Mouse (Mus musculus) hindbrain, embryonic 11.5 days (tissue): ENCODE results near the gene Noto. TPM values are rescaled to one million over a fixed set of nuclear protein-coding genes. Genes with fewer than 3 reads are reported as not detected.
A peak's percentile ranks its signal among the peaks of the same experiment; 100 is the strongest.

ENCODE experiments used
- ATAC-seq: fragments of 200-750 bp; cut with Nextera tagmentation; 2 replicates; pipeline ENCODE4 v1.8.0; 2017; ENCODE audit warnings: mild to moderate bottlenecking, moderate TSS enrichment, moderate library complexity; ENCODE audit not compliant: low FRiP score
- DNase-seq: peaks from one replicate; pipeline ENCODE4 v3.0.0-alpha.2; 2015; ENCODE audit warnings: low spot score
- H3K27ac ChIP-seq: fragments of 300-500 bp; sonication (generic); 2 replicates; pipeline ENCODE4 v1.5.1; 2014; ENCODE audit warnings: mild to moderate bottlenecking, low read depth, low read length
- H3K27me3 ChIP-seq: fragments of 300-500 bp; sonication (generic); 2 replicates; pipeline ENCODE4 v1.6.1; 2014; ENCODE audit warnings: mild to moderate bottlenecking, low read length, moderate library complexity, mixed read lengths; ENCODE audit not compliant: control insufficient read depth, insufficient read depth
- H3K36me3 ChIP-seq: fragments of 300-500 bp; sonication (generic); 2 replicates; pipeline ENCODE4 v1.6.1; 2014; ENCODE audit warnings: mild to moderate bottlenecking, low read length, moderate library complexity, mixed read lengths; ENCODE audit not compliant: control insufficient read depth, insufficient read depth
- H3K4me1 ChIP-seq: fragments of 300-500 bp; sonication (generic); replicated peaks from 2 replicates; pipeline ENCODE4 v1.6.1; 2014; ENCODE audit warnings: low read length, mixed read lengths; ENCODE audit not compliant: control insufficient read depth, insufficient read depth
- H3K4me2 ChIP-seq: fragments of 300-500 bp; sonication (generic); replicated peaks from 2 replicates; pipeline ENCODE4 v1.6.1; 2014; ENCODE audit warnings: mild to moderate bottlenecking, low read depth, low read length
- H3K4me3 ChIP-seq: fragments of 300-500 bp; sonication (generic); 2 replicates; pipeline ENCODE4 v1.5.1; 2014; ENCODE audit warnings: low read depth, low read length
- H3K9ac ChIP-seq: fragments of 300-500 bp; sonication (generic); 2 replicates; pipeline ENCODE4 v1.6.1; 2014; ENCODE audit warnings: low read depth, low read length
- H3K9me3 ChIP-seq: fragments of 300-500 bp; sonication (generic); 2 replicates; pipeline ENCODE4 v1.6.1; 2016; ENCODE audit warnings: low read length; ENCODE audit not compliant: control insufficient read depth
- WGBS: fragments of 180-500 bp; shearing (Covaris S2); extraction: QIAGEN DNeasy Blood & Tissue Kit; methylation state at CpG from one replicate; pipeline ENCODE4 v1.1.7; 2014; 5-methylcytosine and 5-hydroxymethylcytosine counted together
- polyA plus RNA-seq: library from polyadenylated mRNA; unstranded; fragments of >200 nt; fragmentation: Nextera tagmentation; extraction: Ambion mirVana; gene quantifications from 2 replicates; pipeline ENCODE4 v1.2.1, GENCODE M21; 2014

Noto gene
- polyA plus RNA-seq, 1 experiment from 2014 or later = not detected

DNA sequence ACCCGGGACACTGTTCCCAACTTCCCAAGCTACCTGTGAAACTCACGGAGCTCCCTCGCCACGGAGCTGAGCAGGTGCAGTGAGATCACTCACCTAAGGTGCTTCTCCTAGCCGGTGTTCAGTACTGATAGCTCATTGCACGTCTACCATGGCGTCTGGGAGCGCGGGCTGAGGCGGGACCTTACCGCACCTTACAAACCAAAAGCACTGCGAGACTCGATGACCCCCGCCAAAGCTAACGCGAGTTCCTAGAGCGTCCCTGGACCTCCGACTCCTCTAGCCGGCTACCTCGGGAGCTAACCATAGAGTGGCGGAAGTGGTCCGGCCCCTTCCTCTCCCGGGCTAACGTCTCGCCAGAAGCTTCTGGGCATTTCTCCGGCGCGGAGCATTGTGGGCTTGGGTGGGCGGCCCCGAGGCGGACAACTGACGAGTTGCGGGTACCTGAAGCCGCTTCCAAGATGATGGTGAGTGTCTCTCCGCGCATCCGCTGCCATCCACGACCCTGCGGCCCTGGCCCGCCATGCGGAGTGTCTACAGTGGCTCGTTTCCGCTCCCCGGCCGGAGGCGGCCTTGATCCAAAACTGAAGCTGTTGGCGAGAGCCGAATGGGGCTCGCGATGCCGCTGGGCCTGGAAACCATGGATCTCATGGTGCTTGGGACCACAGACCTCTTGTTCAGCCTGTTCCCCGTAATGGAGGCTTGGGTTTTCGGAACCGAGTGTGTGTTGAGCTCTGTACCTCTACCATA is 28.2 kb downstream of the Noto start, which contains the start of gene Pradc1:
TSS of gene Pradc1 (minus strand) at position 307 of the 747 bp plus-strand sequence.
- no peaks in the 10 kb centered on the region for H3K27me3 ChIP-seq
- DNase-seq = peak; percentile 98
- H3K9me3 ChIP-seq = no peaks in the 10 kb centered on the region
- peak within 1 kb of the TSS; percentile 91 for H3K27ac ChIP-seq
- H3K4me3 ChIP-seq = peak within 1 kb of the TSS; percentile 86
- peak within 1 kb of the TSS; percentile 96 for H3K9ac ChIP-seq
- ATAC-seq = peak; percentile 93
- H3K4me1 ChIP-seq = peaks cover 8% of the 10 kb centered on the region; the same call in 1 of the 2 replicates
- H3K36me3 ChIP-seq = no peaks in the 10 kb centered on the region
- peak within 1 kb of the TSS; percentile 91 for H3K4me2 ChIP-seq
- WGBS = under 1% methylated on average over 54 of the region's 54 CpGs

DNA sequence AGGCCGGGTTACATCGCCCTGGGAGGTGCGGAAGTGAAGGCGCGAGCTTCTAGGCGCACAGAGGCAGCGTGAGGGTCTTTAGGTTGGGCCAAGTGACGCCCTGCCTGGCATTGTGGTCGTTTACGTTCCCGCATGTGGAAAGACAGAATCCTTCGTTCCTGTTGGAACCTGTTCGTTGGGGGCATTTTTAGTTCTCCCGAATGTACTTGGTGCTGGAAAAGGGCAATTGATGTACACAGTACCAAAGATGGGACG is 28.7 kb downstream of the Noto start:
- Histone ChIP-seq H3K9ac (peak overlapping the region; percentile 96), H3K27ac (peak overlapping the region; percentile 91), H3K4me1 (peaks cover 8% of the 10 kb centered on the region; the same call in 1 of the 2 replicates), H3K27me3 (no peaks in the 10 kb centered on the region), H3K4me2 (peak overlapping the region; percentile 91), H3K4me3 (peak overlapping the region; percentile 86), H3K9me3 (no peaks in the 10 kb centered on the region), H3K36me3 (no peaks in the 10 kb centered on the region)
- under 1% methylated on average over 15 of the region's 15 CpGs for WGBS
- ATAC-seq = no peak; the same call in 1 of the 2 replicates
- no peak for DNase-seq

DNA sequence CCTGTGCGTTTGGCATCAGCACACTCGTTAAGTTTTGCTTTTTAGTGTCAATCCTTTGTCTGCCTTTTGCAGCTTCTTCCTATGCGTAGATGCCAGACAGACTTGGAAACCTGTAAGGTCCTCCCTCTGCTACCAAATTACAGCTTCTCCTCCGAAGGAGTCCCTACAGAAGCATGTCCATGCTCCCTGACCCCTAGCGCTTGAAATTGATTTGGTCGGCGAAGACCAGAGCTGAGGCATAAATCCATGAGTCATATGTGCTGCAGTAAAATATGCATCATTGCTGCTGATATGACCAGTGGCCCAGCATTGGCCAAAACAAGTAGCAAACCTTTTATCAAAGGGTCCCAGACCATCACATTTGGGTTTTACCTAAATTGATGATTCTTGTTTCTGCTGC is 29.1 kb downstream of the Noto start:
- Histone ChIP-seq H3K4me2 (peak overlapping the region; percentile 91), H3K4me1 (peaks cover 8% of the 10 kb centered on the region; the same call in 1 of the 2 replicates), H3K9ac (peak overlapping the region; percentile 96), H3K27me3 (no peaks in the 10 kb centered on the region), H3K27ac (peak overlapping the region; percentile 9; the same call in 1 of the 2 replicates), H3K36me3 (no peaks in the 10 kb centered on the region), H3K9me3 (no peaks in the 10 kb centered on the region), H3K4me3 (peak overlapping the region; percentile 86)
- ATAC-seq = no peak
- 16% methylated on average over 7 of the region's 7 CpGs for WGBS
- no peak for DNase-seq

DNA sequence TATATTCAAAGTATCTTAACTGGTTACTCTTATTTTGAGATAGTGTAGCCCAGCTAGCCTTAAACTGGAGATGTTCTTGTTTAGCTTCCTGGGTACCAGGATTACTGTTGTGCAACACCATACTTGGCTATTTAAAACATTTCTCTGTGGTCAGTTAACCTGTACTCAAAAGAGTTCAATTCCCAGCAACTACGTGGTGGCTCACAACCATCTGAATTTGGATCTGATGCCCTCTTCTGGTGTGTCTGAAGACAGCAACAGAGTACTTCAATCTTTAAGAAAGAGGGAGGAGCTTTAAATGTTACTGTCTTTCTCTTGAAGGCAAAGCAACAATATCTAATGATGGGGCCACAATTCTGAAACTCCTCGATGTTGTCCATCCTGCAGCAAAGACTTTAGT is 35.9 kb downstream of the Noto start:
- Histone ChIP-seq H3K4me2 (no peak overlapping the region), H3K27me3 (no peaks in the 10 kb centered on the region), H3K4me3 (no peak overlapping the region), H3K9me3 (no peaks in the 10 kb centered on the region), H3K36me3 (peaks cover 24% of the 10 kb centered on the region; the same call in 1 of the 2 replicates), H3K4me1 (peaks cover 2% of the 10 kb centered on the region; the same call in 1 of the 2 replicates), H3K27ac (no peak overlapping the region), H3K9ac (no peak overlapping the region)
- ATAC-seq = no peak
- no peak for DNase-seq
- 81% methylated on average over 2 of the region's 2 CpGs for WGBS

DNA sequence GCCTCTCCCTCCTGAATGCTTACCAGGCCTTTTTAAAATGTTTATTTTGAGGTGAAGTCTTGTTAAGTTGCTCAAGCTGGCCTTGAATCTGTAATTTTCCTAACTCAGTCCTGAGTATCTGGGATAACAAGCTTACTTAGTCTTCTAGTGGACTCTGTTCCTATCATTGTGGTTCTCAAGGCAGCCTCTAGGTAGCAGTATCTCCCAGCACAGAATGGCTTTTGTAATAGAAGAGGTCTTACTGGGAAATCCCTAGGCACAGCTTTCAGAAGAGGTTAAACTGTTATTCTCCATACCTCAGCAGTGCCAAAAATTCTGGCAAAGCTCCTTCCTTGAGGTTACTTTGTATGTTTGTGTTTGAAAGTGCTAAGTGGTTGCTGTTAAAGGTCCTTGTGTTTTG is 41.7 kb downstream of the Noto start:
- Histone ChIP-seq H3K4me3 (no peak overlapping the region), H3K36me3 (peaks cover 52% of the 10 kb centered on the region), H3K4me1 (no peaks in the 10 kb centered on the region), H3K27ac (no peak overlapping the region), H3K9ac (no peak overlapping the region), H3K9me3 (no peaks in the 10 kb centered on the region), H3K4me2 (no peak overlapping the region), H3K27me3 (no peaks in the 10 kb centered on the region)
- ATAC-seq (no peak), DNase-seq (peak; percentile 13)

DNA sequence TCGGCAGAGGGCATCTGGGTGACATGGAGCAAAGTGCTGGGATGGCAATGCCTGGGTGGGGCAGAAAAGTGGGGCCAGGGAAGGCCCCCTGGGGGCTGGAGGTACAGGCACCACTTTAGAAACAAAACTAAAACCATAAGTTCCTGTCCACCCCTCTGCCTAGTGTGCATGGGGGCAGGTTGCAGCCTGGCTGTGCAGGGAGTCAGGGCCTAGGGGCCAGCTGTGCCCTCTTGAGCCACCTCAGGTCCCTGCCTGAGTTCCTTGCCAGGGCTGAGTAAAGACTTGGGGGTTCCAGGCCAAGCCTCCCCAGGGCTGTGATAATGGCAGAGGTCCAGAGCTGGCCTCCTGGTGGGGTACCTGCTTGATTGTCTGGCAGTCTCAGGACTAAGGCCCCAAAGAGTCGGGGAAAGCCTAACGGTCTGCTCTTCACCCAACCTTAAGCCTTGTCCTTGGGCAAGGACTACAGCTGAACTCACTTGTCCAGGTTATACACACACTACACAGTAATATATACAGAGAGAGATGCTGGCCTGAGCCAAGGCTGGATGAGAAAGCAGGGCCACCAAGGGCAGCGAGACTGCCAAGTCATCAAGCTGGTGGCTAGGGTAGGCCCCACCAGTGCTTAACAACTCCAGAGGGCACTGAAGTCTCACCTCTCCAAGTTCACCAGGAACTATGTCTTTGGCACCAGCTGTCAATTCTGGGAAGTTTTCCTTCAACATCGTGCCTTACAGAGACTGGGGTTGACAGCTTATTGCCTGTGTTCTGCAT is 46.2 kb downstream of the Noto start:
- 84% methylated on average over 5 of the region's 5 CpGs for WGBS
- no peak for DNase-seq

DNA sequence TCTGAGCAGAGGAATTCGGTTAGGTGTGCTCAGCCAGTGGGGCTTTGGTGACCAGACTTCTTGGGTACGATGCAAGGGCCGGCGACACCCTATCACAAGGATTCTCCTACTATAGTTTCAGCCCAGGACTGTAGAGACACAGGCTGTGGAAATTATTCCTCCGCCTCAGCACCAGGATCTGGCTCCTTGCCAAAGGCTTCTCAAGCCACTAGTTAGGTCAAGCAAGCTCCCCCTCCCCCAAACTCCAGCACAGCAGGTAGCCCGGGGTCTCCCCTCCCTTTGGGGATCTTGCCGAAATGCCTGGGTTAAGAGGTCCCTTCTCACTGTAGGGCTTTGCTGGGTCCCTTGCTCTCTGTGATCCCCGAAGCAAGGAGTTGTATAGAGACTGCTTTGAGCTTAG is 48.3 kb downstream of the Noto start:
- no peak for ATAC-seq
- H3K27ac ChIP-seq = no peak overlapping the region
- peaks cover 10% of the 10 kb centered on the region for H3K36me3 ChIP-seq
- no peak overlapping the region for H3K9ac ChIP-seq
- DNase-seq = no peak
- no peak overlapping the region for H3K4me2 ChIP-seq
- no peaks in the 10 kb centered on the region for H3K9me3 ChIP-seq
- WGBS = 62% methylated on average over 8 of the region's 8 CpGs
- H3K27me3 ChIP-seq = no peaks in the 10 kb centered on the region
- no peak overlapping the region for H3K4me3 ChIP-seq
- H3K4me1 ChIP-seq = no peaks in the 10 kb centered on the region

More for the DNA sequence above, 46.2 kb downstream of the Noto start:
- no peak overlapping the region for H3K27ac ChIP-seq
- no peak overlapping the region for H3K9ac ChIP-seq
- H3K4me3 ChIP-seq = no peak overlapping the region
- peaks cover 28% of the 10 kb centered on the region for H3K36me3 ChIP-seq
- H3K27me3 ChIP-seq = no peaks in the 10 kb centered on the region
- no peak for ATAC-seq
- H3K9me3 ChIP-seq = no peaks in the 10 kb centered on the region
- H3K4me1 ChIP-seq = no peaks in the 10 kb centered on the region
- no peak overlapping the region for H3K4me2 ChIP-seq

DNA sequence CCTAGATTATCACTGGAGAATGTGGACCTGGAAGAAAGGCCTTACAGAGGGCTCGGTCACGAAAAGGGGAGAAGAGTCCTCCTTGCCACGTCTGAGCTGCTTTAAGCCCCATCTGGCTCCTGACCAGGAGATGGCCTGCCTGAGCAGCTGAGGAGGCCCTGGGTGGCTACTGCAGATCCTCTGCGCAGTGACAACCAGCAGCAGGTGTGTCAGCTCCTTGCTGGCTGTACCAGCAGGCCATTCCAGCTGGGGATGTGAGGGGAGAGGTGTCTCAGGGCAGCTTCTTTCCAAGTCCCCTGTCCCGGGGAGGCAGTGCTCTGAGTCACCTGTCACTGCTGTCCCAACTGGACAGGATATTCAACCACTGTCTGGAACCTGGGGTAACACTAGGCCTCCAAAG is 48.9 kb downstream of the Noto start:
- no peak for ATAC-seq
- WGBS = 50% methylated on average over 5 of the region's 5 CpGs

More for the DNA sequence above, 48.9 kb downstream of the Noto start:
- no peak overlapping the region for H3K27ac ChIP-seq
- no peaks in the 10 kb centered on the region for H3K4me1 ChIP-seq
- peaks cover 4% of the 10 kb centered on the region for H3K36me3 ChIP-seq
- H3K4me3 ChIP-seq = no peak overlapping the region
- no peak overlapping the region for H3K9ac ChIP-seq
- no peaks in the 10 kb centered on the region for H3K27me3 ChIP-seq
- H3K4me2 ChIP-seq = no peak overlapping the region
- no peaks in the 10 kb centered on the region for H3K9me3 ChIP-seq
- no peak for DNase-seq
